Mouse (Mus musculus): ENCODE measurements at regions not wholly inside any gene's neighbourhood (a gene's known extent, or its start where the extent isn't known, plus 50 kb on each side); places are given as distances from the start of the nearest gene placed in this dataset.
A peak's percentile ranks its signal among the peaks of the same experiment; 100 is the strongest.

DNA sequence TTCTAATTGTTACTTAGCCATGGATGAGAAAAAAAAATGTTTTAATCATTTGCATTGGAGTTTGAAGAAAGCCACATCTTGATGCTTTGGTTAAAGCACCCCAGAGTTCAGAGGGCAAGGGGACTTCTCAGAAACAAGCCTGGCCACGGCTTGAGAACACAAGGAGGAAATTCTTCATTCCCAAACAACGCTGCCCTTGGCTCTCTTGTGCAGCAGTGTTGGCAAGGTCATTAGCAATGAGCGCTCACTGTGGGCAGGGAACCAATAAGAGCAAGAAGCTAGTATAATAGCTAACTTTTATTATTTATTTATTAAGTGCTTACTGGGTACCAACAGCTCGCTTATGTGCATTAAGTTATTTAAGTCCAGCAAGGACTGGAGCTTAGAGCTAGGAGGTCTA lies 140.4 kb downstream of the Dact1 start:
- DNase-seq (ENCODE audit: low spot score), result no peak
- Histone ChIP-seq H3K9me3 (replicated peaks; ENCODE audit: control insufficient read depth, low read length) (no peaks in the 10 kb centered on the region), H3K4me3 (ENCODE audit: low read depth, low read length) (no peak overlapping the region), H3K27ac (replicated peaks; ENCODE audit: low read depth, low read length) (peak overlapping the region; percentile 71; the same call in 1 of the 2 replicates), H3K4me1 (ENCODE audit: control insufficient read depth, insufficient read depth, low read length) (peaks cover 2% of the 10 kb centered on the region; the same call in 1 of the 2 replicates), H3K36me3 (replicated peaks; ENCODE audit: control insufficient read depth, insufficient read depth, low read depth, low read length) (no peaks in the 10 kb centered on the region), H3K27me3 (ENCODE audit: control insufficient read depth, insufficient read depth, low read length) (no peaks in the 10 kb centered on the region), H3K9ac (replicated peaks; ENCODE audit: low read length) (no peak overlapping the region), H3K4me2 (ENCODE audit: low read depth, low read length) (no peak overlapping the region)
- WGBS, result 68% methylated on average over 4 of the region's 4 CpGs
- ATAC-seq (replicated peaks; ENCODE audit: insufficient number of reproducible peaks, low FRiP score, low TSS enrichment, low read depth), result no peak

DNA sequence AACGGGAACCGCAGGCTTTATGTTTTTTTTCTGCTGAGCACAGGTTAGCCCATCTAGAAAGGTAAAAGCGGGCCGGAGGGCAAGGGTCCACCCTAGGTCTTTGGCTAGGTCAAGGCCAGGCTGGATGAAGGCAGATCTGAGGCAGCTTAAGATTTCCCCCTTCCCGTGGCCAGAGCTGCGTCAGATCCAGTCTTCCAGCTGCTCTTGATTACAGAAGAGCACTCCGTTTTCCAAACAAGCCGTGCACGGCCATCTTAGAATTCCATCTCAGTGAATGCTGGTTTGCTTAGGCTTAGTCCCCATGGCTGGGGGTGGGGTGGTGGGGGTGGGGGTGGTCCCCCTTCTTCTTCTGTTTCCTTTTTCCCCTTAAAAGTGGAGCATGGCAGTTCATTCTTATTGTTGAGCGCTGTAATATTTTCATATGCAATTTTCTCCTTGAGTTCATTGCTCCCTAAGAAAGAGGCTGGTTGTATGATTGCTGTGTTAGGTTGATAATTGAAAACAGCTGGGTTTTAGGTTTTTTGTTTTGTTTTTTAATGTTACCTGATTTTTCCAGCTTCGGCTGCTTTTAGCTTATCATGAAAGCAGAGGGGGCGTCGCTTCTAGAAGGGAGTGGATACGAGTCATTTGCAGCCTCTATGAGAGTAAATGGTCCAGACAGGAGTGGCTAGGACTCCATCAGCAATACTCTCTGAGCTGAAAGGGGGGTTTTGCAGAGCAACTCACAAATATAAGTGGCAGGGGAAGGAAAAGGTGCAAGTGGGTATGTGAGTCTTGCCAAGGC lies 141.2 kb downstream of the Dact1 start:
- WGBS, result 36% methylated on average over 14 of the region's 14 CpGs
- Histone ChIP-seq H3K36me3 (replicated peaks; ENCODE audit: control insufficient read depth, insufficient read depth, low read depth, low read length) (no peaks in the 10 kb centered on the region), H3K4me1 (ENCODE audit: control insufficient read depth, insufficient read depth, low read length) (peaks cover 2% of the 10 kb centered on the region; the same call in 1 of the 2 replicates), H3K4me2 (ENCODE audit: low read depth, low read length) (no peak overlapping the region), H3K9ac (replicated peaks; ENCODE audit: low read length) (no peak overlapping the region), H3K4me3 (ENCODE audit: low read depth, low read length) (no peak overlapping the region), H3K9me3 (replicated peaks; ENCODE audit: control insufficient read depth, low read length) (no peaks in the 10 kb centered on the region), H3K27me3 (ENCODE audit: control insufficient read depth, insufficient read depth, low read length) (no peaks in the 10 kb centered on the region), H3K27ac (replicated peaks; ENCODE audit: low read depth, low read length) (peak overlapping the region; percentile 71)
- DNase-seq (ENCODE audit: low spot score) (peak; percentile 88), ATAC-seq (replicated peaks; ENCODE audit: insufficient number of reproducible peaks, low FRiP score, low TSS enrichment, low read depth) (peak; percentile 83)

GRCm38 (mm10) chr12:71456900-71457299 lies 147.2 kb downstream of the Dact1 start:
- Histone ChIP-seq H3K36me3 (replicated peaks; ENCODE audit: control insufficient read depth, insufficient read depth, low read depth, low read length) (no peaks in the 10 kb centered on the region), H3K9ac (replicated peaks; ENCODE audit: low read length) (no peak overlapping the region), H3K27ac (replicated peaks; ENCODE audit: low read depth, low read length) (no peak overlapping the region), H3K9me3 (replicated peaks; ENCODE audit: control insufficient read depth, low read length) (no peaks in the 10 kb centered on the region), H3K27me3 (ENCODE audit: control insufficient read depth, insufficient read depth, low read length) (no peaks in the 10 kb centered on the region), H3K4me3 (ENCODE audit: low read depth, low read length) (no peak overlapping the region), H3K4me1 (ENCODE audit: control insufficient read depth, insufficient read depth, low read length) (no peaks in the 10 kb centered on the region), H3K4me2 (ENCODE audit: low read depth, low read length) (no peak overlapping the region)
- WGBS, result 85% methylated on average over 6 of the region's 6 CpGs
- DNase-seq (ENCODE audit: low spot score), result no peak
- ATAC-seq (replicated peaks; ENCODE audit: insufficient number of reproducible peaks, low FRiP score, low TSS enrichment, low read depth), result no peak

DNA sequence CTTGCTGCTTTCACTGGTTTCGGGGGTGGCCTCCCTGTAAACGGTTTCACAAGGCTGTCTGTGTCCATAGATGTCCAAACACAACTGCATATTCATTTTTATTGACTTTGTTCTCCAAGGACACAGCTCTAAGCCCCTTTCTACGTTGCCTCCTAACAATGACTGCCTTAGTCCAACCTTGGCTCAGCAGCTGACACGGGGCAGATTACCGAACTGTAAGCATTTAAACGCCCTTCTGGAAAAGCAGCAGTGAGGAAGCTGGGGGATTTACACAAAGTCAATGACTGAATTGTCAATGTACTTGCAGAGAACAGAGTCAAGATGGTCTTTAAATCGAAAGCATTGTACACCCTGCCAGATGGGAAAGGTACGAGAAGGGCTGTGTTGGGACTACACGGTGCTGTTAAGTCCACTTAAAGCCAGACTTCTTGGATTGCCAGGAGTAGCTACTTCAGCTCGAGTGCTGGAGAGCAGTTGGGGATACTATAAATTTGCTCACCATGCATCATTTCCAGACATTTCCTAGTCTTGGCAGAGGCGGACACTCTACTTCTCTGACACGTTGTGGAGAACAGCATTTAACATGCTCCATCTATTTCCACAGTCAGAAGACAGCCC lies 149.0 kb downstream of the Dact1 start:
- Histone ChIP-seq H3K36me3 (replicated peaks; ENCODE audit: control insufficient read depth, insufficient read depth, low read depth, low read length) (no peaks in the 10 kb centered on the region), H3K9me3 (replicated peaks; ENCODE audit: control insufficient read depth, low read length) (no peaks in the 10 kb centered on the region), H3K4me1 (ENCODE audit: control insufficient read depth, insufficient read depth, low read length) (no peaks in the 10 kb centered on the region), H3K27me3 (ENCODE audit: control insufficient read depth, insufficient read depth, low read length) (no peaks in the 10 kb centered on the region), H3K4me2 (ENCODE audit: low read depth, low read length) (no peak overlapping the region), H3K27ac (replicated peaks; ENCODE audit: low read depth, low read length) (no peak overlapping the region), H3K9ac (replicated peaks; ENCODE audit: low read length) (no peak overlapping the region), H3K4me3 (ENCODE audit: low read depth, low read length) (no peak overlapping the region)
- 64% methylated on average over 12 of the region's 12 CpGs for WGBS
- DNase-seq (ENCODE audit: low spot score), result no peak
- no peak for ATAC-seq (replicated peaks; ENCODE audit: insufficient number of reproducible peaks, low FRiP score, low TSS enrichment, low read depth)

DNA sequence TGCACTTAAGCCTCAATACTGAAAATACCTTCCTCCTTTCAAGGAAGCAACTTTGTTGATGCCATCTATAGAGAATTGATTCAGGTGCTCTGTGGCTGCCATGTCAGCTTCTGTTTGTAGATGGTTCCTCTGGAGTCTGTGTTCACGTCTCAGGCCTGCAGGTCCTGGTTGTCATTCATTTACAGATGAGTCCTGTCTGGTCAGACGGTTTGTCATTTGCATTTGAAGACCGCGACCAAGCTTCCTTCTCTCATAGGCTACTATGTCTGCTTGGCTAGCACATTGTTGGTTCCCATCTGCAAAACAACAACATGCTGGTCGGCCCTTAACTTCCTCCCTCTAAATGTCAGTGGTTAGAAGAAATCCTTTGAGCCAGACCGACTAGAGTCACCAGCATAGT lies 151.0 kb downstream of the Dact1 start:
- H3K4me1 ChIP-seq (ENCODE audit: control insufficient read depth, insufficient read depth, low read length), result no peaks in the 10 kb centered on the region
- 50% methylated on average over 6 of the region's 6 CpGs for WGBS
- ATAC-seq (replicated peaks; ENCODE audit: insufficient number of reproducible peaks, low FRiP score, low TSS enrichment, low read depth) (no peak), DNase-seq (ENCODE audit: low spot score) (no peak)
- H3K4me2 ChIP-seq (ENCODE audit: low read depth, low read length), result no peak overlapping the region
- no peak overlapping the region for H3K9ac ChIP-seq (replicated peaks; ENCODE audit: low read length)
- no peak overlapping the region for H3K27ac ChIP-seq (replicated peaks; ENCODE audit: low read depth, low read length)
- H3K27me3 ChIP-seq (ENCODE audit: control insufficient read depth, insufficient read depth, low read length), result no peaks in the 10 kb centered on the region
- H3K4me3 ChIP-seq (ENCODE audit: low read depth, low read length), result no peak overlapping the region
- no peaks in the 10 kb centered on the region for H3K36me3 ChIP-seq (replicated peaks; ENCODE audit: control insufficient read depth, insufficient read depth, low read depth, low read length)
- no peaks in the 10 kb centered on the region for H3K9me3 ChIP-seq (replicated peaks; ENCODE audit: control insufficient read depth, low read length)

GRCm38 (mm10) chr12:71467820-71468219 lies 158.1 kb downstream of the Dact1 start:
- Histone ChIP-seq H3K4me1 (ENCODE audit: control insufficient read depth, insufficient read depth, low read length) (no peaks in the 10 kb centered on the region), H3K27ac (replicated peaks; ENCODE audit: low read depth, low read length) (no peak overlapping the region), H3K27me3 (ENCODE audit: control insufficient read depth, insufficient read depth, low read length) (no peaks in the 10 kb centered on the region), H3K9me3 (replicated peaks; ENCODE audit: control insufficient read depth, low read length) (no peaks in the 10 kb centered on the region), H3K4me2 (ENCODE audit: low read depth, low read length) (no peak overlapping the region), H3K9ac (replicated peaks; ENCODE audit: low read length) (no peak overlapping the region), H3K4me3 (ENCODE audit: low read depth, low read length) (no peak overlapping the region), H3K36me3 (replicated peaks; ENCODE audit: control insufficient read depth, insufficient read depth, low read depth, low read length) (no peaks in the 10 kb centered on the region)
- DNase-seq (ENCODE audit: low spot score), result no peak
- no peak for ATAC-seq (replicated peaks; ENCODE audit: insufficient number of reproducible peaks, low FRiP score, low TSS enrichment, low read depth)
- WGBS, result 83% methylated on average over 7 of the region's 7 CpGs

DNA sequence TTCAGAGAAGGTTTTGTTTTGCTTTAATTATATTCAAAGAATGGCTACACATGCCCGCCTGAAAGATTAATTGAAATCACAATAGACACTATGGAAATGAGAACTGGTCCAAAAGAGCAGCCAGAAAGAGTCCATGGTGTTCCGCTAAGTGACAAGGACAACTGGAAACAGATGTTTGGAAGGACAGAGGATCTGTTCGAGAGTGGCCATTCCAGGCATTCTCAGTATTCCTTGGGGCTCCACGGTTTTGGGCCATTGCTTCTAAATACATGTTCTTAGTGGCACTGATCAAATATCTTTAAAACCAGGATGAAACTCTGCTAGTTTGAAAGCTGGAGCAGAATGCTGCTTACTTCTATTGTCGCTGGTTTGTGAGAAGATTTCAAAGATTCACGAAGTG lies 158.6 kb downstream of the Dact1 start:
- no peaks in the 10 kb centered on the region for H3K27me3 ChIP-seq (ENCODE audit: control insufficient read depth, insufficient read depth, low read length)
- DNase-seq (ENCODE audit: low spot score), result peak; percentile 45
- no peak for ATAC-seq (replicated peaks; ENCODE audit: insufficient number of reproducible peaks, low FRiP score, low TSS enrichment, low read depth)
- H3K4me1 ChIP-seq (ENCODE audit: control insufficient read depth, insufficient read depth, low read length), result no peaks in the 10 kb centered on the region
- no peak overlapping the region for H3K27ac ChIP-seq (replicated peaks; ENCODE audit: low read depth, low read length)
- no peak overlapping the region for H3K4me2 ChIP-seq (ENCODE audit: low read depth, low read length)
- H3K4me3 ChIP-seq (ENCODE audit: low read depth, low read length), result no peak overlapping the region
- no peak overlapping the region for H3K9ac ChIP-seq (replicated peaks; ENCODE audit: low read length)
- H3K36me3 ChIP-seq (replicated peaks; ENCODE audit: control insufficient read depth, insufficient read depth, low read depth, low read length), result no peaks in the 10 kb centered on the region
- WGBS, result 39% methylated on average over 6 of the region's 6 CpGs
- no peaks in the 10 kb centered on the region for H3K9me3 ChIP-seq (replicated peaks; ENCODE audit: control insufficient read depth, low read length)

GRCm38 (mm10) chr12:71470983-71471715 lies 161.5 kb downstream of the Dact1 start:
- Histone ChIP-seq H3K4me1 (ENCODE audit: control insufficient read depth, insufficient read depth, low read length) (no peaks in the 10 kb centered on the region), H3K9ac (replicated peaks; ENCODE audit: low read length) (no peak overlapping the region), H3K27ac (replicated peaks; ENCODE audit: low read depth, low read length) (no peak overlapping the region), H3K4me3 (ENCODE audit: low read depth, low read length) (no peak overlapping the region), H3K4me2 (ENCODE audit: low read depth, low read length) (no peak overlapping the region), H3K27me3 (ENCODE audit: control insufficient read depth, insufficient read depth, low read length) (no peaks in the 10 kb centered on the region), H3K36me3 (replicated peaks; ENCODE audit: control insufficient read depth, insufficient read depth, low read depth, low read length) (no peaks in the 10 kb centered on the region), H3K9me3 (replicated peaks; ENCODE audit: control insufficient read depth, low read length) (no peaks in the 10 kb centered on the region)
- no peak for ATAC-seq (replicated peaks; ENCODE audit: insufficient number of reproducible peaks, low FRiP score, low TSS enrichment, low read depth)
- DNase-seq (ENCODE audit: low spot score), result no peak
- WGBS, result 78% methylated on average over 13 of the region's 13 CpGs
